Comparison of ENCODE assay signal across 15 mouse cellular contexts in the genomic region with DNA sequence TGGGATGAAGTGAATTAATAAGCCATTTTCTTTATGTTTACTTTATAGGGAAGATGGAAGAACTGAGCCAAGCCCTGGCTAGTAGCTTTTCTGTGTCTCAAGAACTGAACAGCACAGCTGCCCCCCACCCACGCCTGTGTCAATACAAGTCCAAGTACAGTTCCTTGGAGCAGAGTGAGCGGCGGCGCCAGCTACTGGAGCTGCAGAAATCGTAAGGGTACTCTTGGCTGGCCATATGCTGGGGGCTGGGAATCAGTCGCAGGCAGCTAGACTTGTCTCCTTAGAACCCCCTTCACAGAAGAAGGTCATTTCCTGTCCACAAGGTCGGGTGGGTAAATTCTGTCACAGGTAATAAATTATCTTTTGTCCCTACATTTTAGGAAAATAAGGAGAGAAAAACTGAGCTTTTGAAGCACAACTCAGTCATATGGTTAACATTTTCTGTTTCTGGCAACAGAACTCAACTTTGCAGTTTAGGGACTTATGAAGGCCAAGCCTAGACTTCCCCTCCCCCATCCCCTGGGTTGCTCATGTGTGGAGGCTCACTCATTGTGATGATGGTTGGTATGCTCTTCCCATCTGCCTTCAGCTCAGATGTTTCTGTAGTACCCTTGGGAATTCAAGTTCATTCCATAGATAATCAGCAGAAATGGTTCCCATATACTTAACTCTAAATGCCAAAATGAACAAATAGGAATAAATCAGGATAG. TPM values are rescaled to one million over a fixed set of nuclear protein-coding genes. Genes with fewer than 3 reads are reported as not detected.
DNase-seq lines count a peak whose midpoint lies in the region; ATAC-seq lines count a peak whose summit lies in the region.
"Had no signal": no experiment of that assay in that cellular context is flagged by ENCODE, and none has a peak within 500 bp of the region (broad histone marks: within the 10 kb centered on the region; RNA-seq: fewer than 3 reads in every experiment).

No protein-coding gene starts in this region.

- no peak overlapping the region for H3K4me2 ChIP-seq in lung, embryonic 15.5 days
- H3K4me2 ChIP-seq: heart, embryonic 11.5 days; liver, embryonic 15.5 days; neural tube, embryonic 13.5 days had no signal

- WGBS in lung, embryonic 15.5 days: 42% methylated on average over 7 of the region's 7 CpGs
- 86% methylated on average over 7 of the region's 7 CpGs for WGBS in hindbrain, embryonic 10.5 days

- peak; percentile 74; the same call in 1 of the 2 replicates for ATAC-seq in lung, embryonic 15.5 days (ENCODE audit: borderline replicate concordance, extremely low read depth, low FRiP score, low TSS enrichment)
- ATAC-seq: forebrain, embryonic 16.5 days had no signal

- H3K27ac ChIP-seq in lung, embryonic 15.5 days: peak overlapping the region; percentile 47; the same call in 1 of the 2 replicates
- no peak overlapping the region for H3K27ac ChIP-seq in hindbrain, embryonic 10.5 days
- H3K27ac ChIP-seq: liver, embryonic 15.5 days; neural tube, embryonic 13.5 days had no signal

- peaks cover 5% of the 10 kb centered on the region; the same call in 1 of the 2 replicates for H3K36me3 ChIP-seq in lung, embryonic 15.5 days
- peaks cover 42% of the 10 kb centered on the region for H3K36me3 ChIP-seq in hindbrain, embryonic 10.5 days

- no peaks in the 10 kb centered on the region for H3K9me3 ChIP-seq in lung, embryonic 15.5 days
- H3K9me3 ChIP-seq in hindbrain, embryonic 10.5 days: peaks cover 8% of the 10 kb centered on the region; the same call in 1 of the 2 replicates
- H3K9me3 ChIP-seq: liver, embryonic 15.5 days; neural tube, embryonic 13.5 days had no signal

- intact Hi-C loops in gastrocnemius, postnatal 14 days (cut with DNase I; ENCODE audit: low total_unique reads): loop anchor here (10.0 kb wide), 1 partner anchor 68 kb away; no protein-coding TSS in a partner anchor

- peak; percentile 24 for DNase-seq in gastrocnemius, postnatal 14 days
- DNase-seq in gastrocnemius, adult 18-20 months (ENCODE audit: low spot score): no peak
- DNase-seq in lung, adult 18-20 months: no peak
- peak; percentile 11 for DNase-seq in adrenal gland, postnatal 25 days
- DNase-seq in lung, postnatal 4 days: peak; percentile 30 to 50
- DNase-seq in hindbrain, embryonic 10.5 days (ENCODE audit: low spot score): no peak
- DNase-seq: cerebellum, adult 18-20 months; gastrocnemius, postnatal 10 days; heart, postnatal 36 days; right cerebral cortex, postnatal 4 days had no signal

- no peak overlapping the region for H3K4me3 ChIP-seq in lung, embryonic 15.5 days
- no peak overlapping the region for H3K4me3 ChIP-seq in hindbrain, embryonic 10.5 days
- H3K4me3 ChIP-seq: liver, embryonic 15.5 days; neural tube, embryonic 13.5 days had no signal

- no peaks in the 10 kb centered on the region for H3K27me3 ChIP-seq in lung, embryonic 15.5 days
- H3K27me3 ChIP-seq in hindbrain, embryonic 10.5 days (ENCODE audit: insufficient read depth, poor library complexity, severe bottlenecking): no peaks in the 10 kb centered on the region
- H3K27me3 ChIP-seq: liver, embryonic 15.5 days; neural tube, embryonic 13.5 days had no signal

- 0 out of 2 replicates have a peak, but pooled peaks cover 4% of the 10 kb centered on the region for H3K4me1 ChIP-seq in lung, embryonic 15.5 days
- H3K4me1 ChIP-seq in hindbrain, embryonic 10.5 days (replicated peaks): no peaks in the 10 kb centered on the region
- H3K4me1 ChIP-seq: neural tube, embryonic 13.5 days had no signal

- H3K9ac ChIP-seq in lung, embryonic 15.5 days: no peak overlapping the region
- H3K9ac ChIP-seq: liver, embryonic 15.5 days; neural tube, embryonic 13.5 days had no signal

RNA-seq across cellular contexts. Expression of gene Snupn, which starts 6.4 kb away (rescaled TPM):
- 1 to 10 TPM; 7.3 to 7.4 TPM for total RNA-seq in gastrocnemius, postnatal 14 days (2021)
- total RNA-seq in gastrocnemius, adult 18-20 months (2021): 10 to 100 TPM; 10.8 to 11.5 TPM
- 23.2 and 24.6 TPM in 2 replicates for polyA plus RNA-seq in lung, embryonic 15.5 days (2015; fragmentation: Nextera tagmentation; extraction: Ambion mirVana)
- total RNA-seq in adrenal gland, postnatal 25 days (2021): 15.0 and 16.4 TPM in 2 replicates
- 28.4 and 28.6 TPM in 2 replicates for polyA plus RNA-seq in hindbrain, embryonic 10.5 days (2016; fragmentation: Nextera tagmentation; extraction: Ambion mirVana)

RNA-seq across cellular contexts. Expression of gene Imp3, which starts 19.8 kb away (rescaled TPM):
- 10 to 100 TPM; 40.1 to 43.1 TPM for total RNA-seq in gastrocnemius, postnatal 14 days (2021)
- 10 to 100 TPM; 46.7 to 51.6 TPM for total RNA-seq in gastrocnemius, adult 18-20 months (2021)
- polyA plus RNA-seq in lung, embryonic 15.5 days (2015; fragmentation: Nextera tagmentation; extraction: Ambion mirVana): 78.0 and 82.1 TPM in 2 replicates
- 87.0 and 105 TPM in 2 replicates for total RNA-seq in adrenal gland, postnatal 25 days (2021)
- polyA plus RNA-seq in hindbrain, embryonic 10.5 days (2016; fragmentation: Nextera tagmentation; extraction: Ambion mirVana): 66.8 and 67.9 TPM in 2 replicates

RNA-seq across cellular contexts. Expression of gene Snx33, which starts 28.9 kb away (rescaled TPM):
- total RNA-seq in gastrocnemius, postnatal 14 days (2021): 1 to 10 TPM; 6.4 to 6.5 TPM
- total RNA-seq in gastrocnemius, adult 18-20 months (2021): 1 to 10 TPM; 2.1 to 3.3 TPM
- polyA plus RNA-seq in lung, embryonic 15.5 days (2015; fragmentation: Nextera tagmentation; extraction: Ambion mirVana): 10.8 and 11.4 TPM in 2 replicates
- total RNA-seq in adrenal gland, postnatal 25 days (2021): 28.6 and 35.1 TPM in 2 replicates
- 6.7 and 9.2 TPM in 2 replicates for polyA plus RNA-seq in hindbrain, embryonic 10.5 days (2016; fragmentation: Nextera tagmentation; extraction: Ambion mirVana)

RNA-seq across cellular contexts. Expression of gene Ptpn9, which starts 37.6 kb away (rescaled TPM):
- total RNA-seq in gastrocnemius, postnatal 14 days (2021): 1 to 10 TPM; 8.6 to 9.2 TPM
- total RNA-seq in gastrocnemius, adult 18-20 months (2021): 1 to 10 TPM; 3.3 to 4.7 TPM
- polyA plus RNA-seq in lung, embryonic 15.5 days (2015; fragmentation: Nextera tagmentation; extraction: Ambion mirVana): 25.5 and 26.4 TPM in 2 replicates
- 46.9 and 60.9 TPM in 2 replicates for total RNA-seq in adrenal gland, postnatal 25 days (2021)
- polyA plus RNA-seq in hindbrain, embryonic 10.5 days (2016; fragmentation: Nextera tagmentation; extraction: Ambion mirVana): 20.5 and 21.4 TPM in 2 replicates

Comparison
In these comparisons a context has a peak if more than half of its experiments do, and no peak if none do; other contexts are left out.
1. DNase-seq: peak in gastrocnemius, postnatal 14 days (single experiment), adrenal gland, postnatal 25 days (single experiment) and lung, postnatal 4 days (2 of 2); none in gastrocnemius, adult 18-20 months (single experiment), lung, adult 18-20 months (0 of 2) and hindbrain, embryonic 10.5 days (single experiment).